Mouse (Mus musculus): ENCODE measurements at regions not wholly inside any gene's neighbourhood (a gene's known extent, or its start where the extent isn't known, plus 50 kb on each side); places are given as distances from the start of the nearest gene placed in this dataset.

GRCm38 (mm10) chr7:117911062-117911461, 204.9 kb downstream of the Rps15a start:
- TF ChIP-seq TBP (conservative IDR thresholded peaks at IDR 0.05; ENCODE audit: low read depth, low read length) (no peak), JUND (conservative IDR thresholded peaks at IDR 0.05; ENCODE audit: low read depth, low read length) (no peak), GABPA (IDR thresholded peaks at IDR 0.05; ENCODE audit: insufficient replicate concordance, low read depth, low read length) (no peak)

Data from CH12.LX (cell line).